Mouse (Mus musculus) hindbrain, postnatal 0 days (tissue): ENCODE data around the gene Slc10a7. TPM values are rescaled to one million over a fixed set of nuclear protein-coding genes. Genes with fewer than 3 reads are reported as not detected.

Experiments
- ATAC-seq: fragments of 200-750 bp; cut with Nextera tagmentation; 2 replicates; pipeline ENCODE4 v1.8.0; 2017; ENCODE audit warnings: mild to moderate bottlenecking, moderate TSS enrichment, moderate library complexity
- DNase-seq: peaks from one replicate; pipeline ENCODE4 v3.0.0-alpha.2; 2015; ENCODE audit warnings: low spot score
- H3K27ac ChIP-seq: fragments of 300-500 bp; sonication (generic); 2 replicates; pipeline ENCODE4 v1.5.1; 2014; ENCODE audit warnings: mild to moderate bottlenecking
- H3K27me3 ChIP-seq: fragments of 300-500 bp; sonication (generic); 2 replicates; pipeline ENCODE4 v1.6.1; 2014; ENCODE audit warnings: low read length, mixed read lengths; ENCODE audit not compliant: insufficient read depth
- H3K36me3 ChIP-seq: fragments of 300-500 bp; sonication (generic); 2 replicates; pipeline ENCODE4 v1.6.1; 2014; ENCODE audit warnings: low read length, mixed read lengths; ENCODE audit not compliant: insufficient read depth
- H3K4me1 ChIP-seq: fragments of 300-500 bp; sonication (generic); 2 replicates; pipeline ENCODE4 v1.6.1; 2014; ENCODE audit warnings: antibody characterized with exemption, low read length, mixed read lengths; ENCODE audit not compliant: insufficient read depth
- H3K4me2 ChIP-seq: fragments of 300-500 bp; sonication (generic); 2 replicates; pipeline ENCODE4 v1.6.1; 2014; ENCODE audit warnings: low read depth, mild to moderate bottlenecking, low read length, moderate library complexity, mixed read lengths
- H3K4me3 ChIP-seq: fragments of 300-500 bp; sonication (generic); 2 replicates; pipeline ENCODE4 v1.5.1; 2014; ENCODE audit warnings: low read length
- H3K9ac ChIP-seq: fragments of 300-500 bp; sonication (generic); replicated peaks from 2 replicates; pipeline ENCODE4 v1.6.1; 2014; ENCODE audit warnings: mild to moderate bottlenecking, low read length, moderate library complexity, mixed read lengths
- H3K9me3 ChIP-seq: fragments of 300-500 bp; sonication (generic); 2 replicates; pipeline ENCODE4 v1.6.1; 2016; ENCODE audit warnings: low read length, mixed read lengths
- CTCF ChIP-seq: IDR thresholded peaks from 2 replicates; pipeline ENCODE4 v1.5.1; 2016; ENCODE audit warnings: antibody characterized with exemption, control low read depth, low read depth
- WGBS: fragments of 180-500 bp; shearing (Covaris S2); extraction: QIAGEN DNeasy Blood & Tissue Kit; methylation state at CpG from one replicate; pipeline ENCODE4 v1.1.7; 2014; 5-methylcytosine and 5-hydroxymethylcytosine counted together
- polyA plus RNA-seq: library from polyadenylated mRNA; unstranded; fragments of >200 nt; fragmentation: Nextera tagmentation; extraction: Ambion mirVana; gene quantifications from 2 replicates; pipeline ENCODE4 v1.2.1, GENCODE M21; 2015
- total RNA-seq: library from RNA; depleted of rRNA; stranded (reverse); fragments of >200 nt; gene quantifications from 2 replicates; pipeline ENCODE4 v1.2.3, GENCODE M21; 2014

Gene Slc10a7
- total and polyA plus RNA-seq, 2 experiments from 2014 or later = 6.9 to 10.5 TPM

DNA sequence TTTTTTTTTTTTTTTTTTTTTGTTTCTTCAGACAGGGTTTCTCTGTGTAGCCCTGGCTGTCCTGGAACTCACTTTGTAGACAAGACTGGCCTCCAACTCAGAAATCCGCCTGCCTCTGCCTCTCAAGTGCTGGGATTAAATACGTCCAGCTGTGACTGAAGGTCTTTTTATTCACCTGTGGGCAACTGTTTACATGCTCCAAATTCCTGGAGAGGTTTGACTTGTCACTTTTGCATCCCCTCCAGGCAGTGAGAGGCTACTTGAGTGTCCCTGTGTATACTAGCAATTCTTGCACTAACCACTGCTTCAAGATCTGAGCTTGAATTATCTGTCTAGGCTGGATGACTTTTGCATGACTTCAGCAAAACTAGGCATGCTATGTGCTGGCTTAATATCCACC, 6.4 kb upstream of the Slc10a7 start:
- Histone ChIP-seq H3K27me3 (no peaks in the 10 kb centered on the region), H3K4me2 (no peak overlapping the region), H3K4me3 (no peak overlapping the region), H3K9me3 (no peaks in the 10 kb centered on the region), H3K27ac (no peak overlapping the region), H3K36me3 (no peaks in the 10 kb centered on the region), H3K4me1 (0 out of 2 replicates have a peak, but pooled peaks cover 6% of the 10 kb centered on the region), H3K9ac (no peak overlapping the region)
- WGBS = 83% methylated on average over 2 of the region's 2 CpGs
- TF ChIP-seq CTCF = no peak
- ATAC-seq (no peak), DNase-seq (no peak)

DNA sequence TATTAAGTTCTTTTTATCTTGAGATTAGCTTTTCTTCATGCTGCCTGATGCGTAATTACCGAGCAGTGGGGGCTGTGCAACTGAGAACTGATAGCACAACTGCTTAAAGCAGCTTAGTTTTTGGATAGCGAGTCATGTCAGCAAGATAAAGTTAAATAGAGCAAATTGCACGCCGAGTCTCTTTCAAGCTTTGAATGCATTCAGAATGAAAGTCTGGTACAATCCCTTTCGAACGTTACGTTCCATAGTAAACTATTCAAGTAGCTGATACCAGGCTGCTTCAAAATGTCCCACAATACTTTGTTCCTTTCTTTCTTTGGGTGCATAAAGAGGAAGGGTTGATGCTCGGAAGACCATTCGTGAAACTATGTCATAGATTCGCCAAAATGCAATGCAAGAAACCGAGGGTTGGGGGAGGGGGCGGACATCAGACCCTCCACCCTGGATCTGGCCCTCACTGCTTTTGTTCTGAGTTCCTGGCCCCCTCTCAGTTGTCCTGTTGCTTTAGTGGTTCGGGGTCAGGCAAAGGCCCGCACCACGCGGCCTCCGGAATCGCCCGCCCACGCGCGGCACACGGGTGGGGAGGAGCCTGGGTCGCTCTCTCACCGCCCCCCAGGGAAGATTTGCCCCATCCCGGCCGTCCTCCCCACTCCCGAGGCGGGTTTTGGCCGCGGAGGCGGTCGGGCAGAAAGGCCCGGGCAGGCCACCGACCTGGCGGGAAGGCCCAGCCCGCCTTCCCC, 997 bp upstream of the Slc10a7 start:
- no peaks in the 10 kb centered on the region for H3K36me3 ChIP-seq
- H3K4me2 ChIP-seq = peak overlapping the region; percentile 92
- H3K4me1 ChIP-seq = 0 out of 2 replicates have a peak, but pooled peaks cover 8% of the 10 kb centered on the region
- no peaks in the 10 kb centered on the region for H3K27me3 ChIP-seq
- under 1% methylated on average over 38 of the region's 38 CpGs for WGBS
- H3K27ac ChIP-seq = peak overlapping the region; percentile 98
- H3K9ac ChIP-seq = peak overlapping the region; percentile 98
- TF ChIP-seq CTCF = no peak
- H3K4me3 ChIP-seq = peak overlapping the region; percentile 89
- H3K9me3 ChIP-seq = no peaks in the 10 kb centered on the region
- peak; percentile 52 for ATAC-seq
- DNase-seq = peak; percentile 59

DNA sequence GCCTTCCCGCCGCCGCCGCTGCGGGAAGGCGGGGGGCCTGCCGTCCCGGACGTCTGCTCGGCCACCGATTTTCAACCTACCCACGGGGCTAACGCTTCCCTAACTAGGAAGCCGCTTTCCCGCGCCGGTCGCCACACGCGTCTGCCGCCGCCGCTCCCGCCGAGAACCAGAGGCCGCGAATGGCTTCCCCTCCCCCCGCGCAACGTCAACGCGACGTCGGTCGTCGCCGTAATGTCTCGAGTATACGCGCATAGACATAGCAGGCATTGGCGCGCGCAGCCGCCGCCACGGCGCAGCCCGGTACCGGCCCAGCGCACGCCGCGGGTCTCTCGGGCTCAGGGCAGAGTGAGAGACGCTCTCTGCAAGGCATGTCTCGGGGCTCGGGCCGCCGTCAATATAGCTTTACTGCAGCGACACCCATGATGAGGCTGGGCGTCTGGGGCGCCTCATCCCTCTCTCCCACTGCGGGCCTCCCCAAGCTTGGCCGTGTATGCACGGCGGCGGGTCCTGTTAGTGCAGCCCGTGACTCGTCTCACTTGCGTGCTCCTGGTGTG, 350 bp upstream of the Slc10a7 start, which contains the start of gene Rbmxl1:
Gene Rbmxl1 (minus strand): TSS at position 180 of the 554 bp plus-strand sequence.
- Histone ChIP-seq H3K4me3 (peak within 1 kb of the TSS; percentile 89), H3K36me3 (no peaks in the 10 kb centered on the region), H3K9me3 (no peaks in the 10 kb centered on the region), H3K27ac (peak within 1 kb of the TSS; percentile 98), H3K4me1 (0 out of 2 replicates have a peak, but pooled peaks cover 8% of the 10 kb centered on the region), H3K9ac (peak within 1 kb of the TSS; percentile 98), H3K27me3 (no peaks in the 10 kb centered on the region), H3K4me2 (peak within 1 kb of the TSS; percentile 92)
- ATAC-seq = peak; percentile 93
- peak; percentile 96 for DNase-seq
- TF ChIP-seq CTCF = no peak
- WGBS = under 1% methylated on average over 70 of the region's 70 CpGs

DNA sequence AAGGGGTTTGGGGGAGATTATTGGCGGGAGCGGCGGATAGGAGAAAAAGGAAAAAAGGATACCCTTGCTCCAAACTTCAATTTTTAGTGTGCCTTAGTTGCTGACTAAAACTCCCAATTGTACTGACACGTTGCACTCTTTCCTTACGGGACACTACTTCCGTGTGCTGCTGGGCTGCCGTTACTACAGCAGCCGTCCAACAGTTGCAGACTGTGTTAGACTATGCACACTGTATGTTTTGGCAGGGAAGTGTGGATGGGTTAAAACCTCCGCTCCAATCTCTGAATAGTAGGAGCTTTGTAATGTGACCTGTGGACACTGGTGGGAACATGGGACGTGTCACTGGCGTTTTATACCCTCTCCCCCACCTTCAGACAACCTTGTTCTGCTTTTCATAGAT, 948 bp downstream of the Slc10a7 start:
- peak; percentile 26 for DNase-seq

DNA sequence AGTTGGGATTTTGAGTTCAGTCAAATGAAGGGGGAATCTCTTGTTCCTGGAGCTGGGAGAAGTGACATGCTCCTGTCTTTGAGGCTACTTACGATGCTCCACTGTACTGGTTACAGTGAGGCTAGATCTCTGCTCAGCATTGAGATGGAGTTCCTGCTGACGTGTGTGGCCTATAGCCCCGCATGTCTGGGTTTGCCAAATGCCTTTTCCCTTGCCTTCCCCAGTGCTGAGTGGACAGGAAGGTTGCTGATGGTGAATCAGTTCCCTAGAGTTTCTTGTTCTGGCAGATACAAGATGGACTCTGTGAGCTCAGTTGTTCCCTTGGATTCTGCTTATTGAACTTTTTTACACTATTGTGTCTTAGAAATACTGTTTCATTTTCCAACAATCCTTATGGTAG, 1.8 kb downstream of the Slc10a7 start:
- Histone ChIP-seq H3K4me3 (no peak overlapping the region), H3K36me3 (no peaks in the 10 kb centered on the region), H3K9ac (no peak overlapping the region), H3K27ac (no peak overlapping the region), H3K4me2 (no peak overlapping the region), H3K9me3 (no peaks in the 10 kb centered on the region), H3K4me1 (0 out of 2 replicates have a peak, but pooled peaks cover 8% of the 10 kb centered on the region), H3K27me3 (no peaks in the 10 kb centered on the region)
- WGBS = 51% methylated on average over 3 of the region's 3 CpGs
- TF ChIP-seq CTCF = no peak
- no peak for ATAC-seq
- no peak for DNase-seq

More for the DNA sequence above, 948 bp downstream of the Slc10a7 start:
- peak overlapping the region; percentile 92 for H3K4me2 ChIP-seq
- peak overlapping the region; percentile 98 for H3K9ac ChIP-seq
- no peaks in the 10 kb centered on the region for H3K36me3 ChIP-seq
- H3K27ac ChIP-seq = peak overlapping the region; percentile 98; the same call in 1 of the 2 replicates
- no peak for ATAC-seq
- under 1% methylated on average over 11 of the region's 11 CpGs for WGBS
- no peaks in the 10 kb centered on the region for H3K9me3 ChIP-seq
- no peak for TF ChIP-seq CTCF
- H3K27me3 ChIP-seq = no peaks in the 10 kb centered on the region
- H3K4me1 ChIP-seq = 0 out of 2 replicates have a peak, but pooled peaks cover 8% of the 10 kb centered on the region
- peak overlapping the region; percentile 89 for H3K4me3 ChIP-seq

DNA sequence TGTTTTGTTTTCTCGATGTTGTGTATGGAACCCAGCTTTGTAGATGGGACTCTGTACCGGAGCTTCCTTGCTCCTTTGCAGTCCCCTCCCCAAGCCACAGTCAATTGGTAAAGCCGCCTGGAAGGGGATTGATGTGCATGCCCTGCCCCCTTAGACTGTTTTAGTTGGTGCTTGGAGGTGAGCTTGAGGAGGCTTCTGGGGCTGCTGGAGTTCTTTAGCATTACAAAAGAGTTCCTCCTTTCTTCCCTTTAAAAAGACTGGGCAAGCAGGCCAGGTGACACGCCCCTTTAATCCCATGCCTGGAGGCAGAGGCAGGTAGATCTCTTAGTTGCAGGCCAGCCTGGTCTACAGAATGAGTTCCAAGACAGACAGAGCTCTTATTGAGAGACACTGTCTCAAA, 4.0 kb downstream of the Slc10a7 start:
- no peak for ATAC-seq
- Histone ChIP-seq H3K36me3 (no peaks in the 10 kb centered on the region), H3K4me2 (no peak overlapping the region), H3K4me1 (no peaks in the 10 kb centered on the region), H3K9ac (no peak overlapping the region), H3K9me3 (no peaks in the 10 kb centered on the region), H3K27me3 (no peaks in the 10 kb centered on the region), H3K27ac (no peak overlapping the region), H3K4me3 (no peak overlapping the region)
- WGBS = 92% methylated on average over 4 of the region's 4 CpGs
- no peak for DNase-seq
- no peak for TF ChIP-seq CTCF
